12 mouse cellular contexts compared by ENCODE assay signal in the genomic region with DNA sequence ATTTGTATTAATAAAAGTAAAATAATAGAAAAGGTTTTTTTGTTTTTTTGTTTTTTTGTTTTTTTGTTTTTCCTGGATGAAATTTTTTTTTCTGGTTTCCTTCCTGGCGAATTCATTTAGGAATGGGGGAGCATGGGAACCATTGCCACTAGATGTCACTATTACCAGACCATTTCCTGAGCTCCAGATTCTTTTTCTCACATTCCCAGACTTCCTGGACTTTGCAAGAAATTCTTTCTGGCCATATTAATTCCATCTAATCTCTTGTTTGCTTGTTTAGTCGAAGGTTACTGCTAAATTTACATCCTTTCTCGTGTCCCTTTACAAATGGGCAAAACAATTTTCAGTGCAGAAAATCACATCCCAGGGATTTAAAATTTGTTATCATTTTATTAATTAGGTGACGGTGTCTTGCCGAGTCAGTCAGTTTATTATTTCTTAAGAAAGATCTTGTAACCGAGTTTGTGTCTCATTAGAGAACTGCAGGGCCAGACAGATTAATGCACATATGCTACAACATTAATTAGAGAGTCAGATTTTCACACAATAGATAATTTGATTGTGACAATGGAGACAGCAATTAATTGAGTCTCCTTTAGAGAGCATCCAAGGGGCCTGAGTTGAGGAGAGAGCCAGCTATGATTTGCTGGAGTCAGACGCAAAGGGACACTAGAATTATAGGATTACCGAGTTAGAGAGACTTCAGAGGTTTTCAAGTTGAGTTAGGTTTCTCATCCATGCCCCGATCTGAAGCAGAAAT.
DNase-seq lines count a peak whose midpoint lies in the region; ATAC-seq and TF ChIP-seq lines count a peak whose summit lies in the region.
"Had no signal": no experiment of that assay in that cellular context is flagged by ENCODE, and none has a peak within 500 bp of the region (broad histone marks: within the 10 kb centered on the region; RNA-seq: fewer than 3 reads in every experiment).

No protein-coding gene starts in this region.

- in situ Hi-C loops in Patski (cut with MboI; ENCODE audit: low pct_unique_long_range_greater_than_20kb): no loop called here

- no peak overlapping the region for H3K27ac ChIP-seq in kidney, embryonic 14.5 days (ENCODE audit: low read depth, low read length)

- no peak overlapping the region for H3K9ac ChIP-seq in kidney, embryonic 14.5 days (ENCODE audit: low read depth, low read length)

- no peak for DNase-seq in kidney, adult 8-10 months
- no peak for DNase-seq in Patski (ENCODE audit: low read depth, low spot score)
- DNase-seq in forelimb bud, embryonic 11.5 days (ENCODE audit: low read depth, low spot score): peak; percentile 40
- no peak for DNase-seq in c-Kit-positive CD71-positive TER-119-positive erythroid progenitor cells, embryonic 14.5 days (ENCODE audit: low spot score)
- DNase-seq in gastrocnemius, postnatal 10 days: no peak
- DNase-seq in lung, adult 18-20 months: no peak
- DNase-seq: cerebellum, adult 18-20 months; gastrocnemius, postnatal 36 days; lung, postnatal 4 days; thymus, postnatal 14 days had no signal

- no peaks in the 10 kb centered on the region for H3K9me3 ChIP-seq in kidney, embryonic 14.5 days (ENCODE audit: control insufficient read depth, low read length)
- no peaks in the 10 kb centered on the region for H3K9me3 ChIP-seq in E14TG2a.4 (ENCODE audit: low read length)

- POLR2A ChIA-PET in Patski (lab: Charles Lee): interaction anchor here (0.6 kb wide), 1 partner anchor 87 kb away, joined by 3 read pairs; no protein-coding TSS in a partner anchor

- H3K36me3 ChIP-seq in kidney, embryonic 14.5 days (ENCODE audit: control insufficient read depth, insufficient read depth, low read length): no peaks in the 10 kb centered on the region
- H3K36me3 ChIP-seq in E14TG2a.4 (ENCODE audit: insufficient read depth, low read length): no peaks in the 10 kb centered on the region

- H3K4me1 ChIP-seq in kidney, embryonic 14.5 days (ENCODE audit: control insufficient read depth, insufficient read depth, low read length): no peaks in the 10 kb centered on the region
- no peaks in the 10 kb centered on the region for H3K4me1 ChIP-seq in E14TG2a.4 (replicated peaks; ENCODE audit: low read depth, low read length)

- WGBS in kidney, embryonic 14.5 days: 49% methylated on average over 9 of the region's 9 CpGs

- H3K27me3 ChIP-seq in kidney, embryonic 14.5 days (ENCODE audit: control insufficient read depth, insufficient read depth, low read length): no peaks in the 10 kb centered on the region
- H3K27me3 ChIP-seq in E14TG2a.4 (ENCODE audit: insufficient read depth, low read length): no peaks in the 10 kb centered on the region
- no peaks in the 10 kb centered on the region for H3K27me3 ChIP-seq in Patski

- no peak overlapping the region for H3K4me2 ChIP-seq in kidney, embryonic 14.5 days (replicated peaks; ENCODE audit: low read depth, low read length)

- ATAC-seq in kidney, embryonic 14.5 days (ENCODE audit: low FRiP score, low TSS enrichment): 0 out of 2 replicates have a peak, but pooled peaks have one; percentile 28
- ATAC-seq in Patski: no peak

- peak; percentile 44 for TF ChIP-seq CTCF in E14TG2a.4 (conservative IDR thresholded peaks at IDR 0.05; ENCODE audit: low read length)
- peak; percentile 13 for TF ChIP-seq CTCF in Patski (IDR thresholded peaks at IDR 0.05)

- CTCF ChIA-PET in Patski (lab: Charles Lee): no interaction called here

- no peak overlapping the region for H3K4me3 ChIP-seq in kidney, embryonic 14.5 days (ENCODE audit: low read length)
- H3K4me3 ChIP-seq in E14TG2a.4 (replicated peaks; ENCODE audit: low read length): no peak overlapping the region
